Mouse (Mus musculus): ENCODE measurements around the gene Terb2.

Gene Terb2

GRCm38 (mm10) chr2:122230395-122230794 lies 44.3 kb downstream of the Terb2 start:
- in situ Hi-C loops (cut with MseI, MboI) = no loop called here

- in situ Hi-C loops (cut with MseI, MboI) = no loop called here
Measured at GRCm38 (mm10) chr2:122231616-122232015, 45.5 kb downstream of the Terb2 start.

- in situ Hi-C loops (cut with MseI, MboI) = no loop called here
Measured at GRCm38 (mm10) chr2:122233341-122233740, 47.3 kb downstream of the Terb2 start.

GRCm38 (mm10) chr2:122233759-122234557 lies 47.9 kb downstream of the Terb2 start:
- in situ Hi-C loops (cut with MseI, MboI) = no loop called here

GRCm38 (mm10) chr2:122234611-122235288 lies 48.7 kb downstream of the Terb2 start, which contains the start of gene Sord:
Sord (plus strand) TSS chr2:122234749.
- in situ Hi-C loops (cut with MseI, MboI) = no loop called here

GRCm38 (mm10) chr2:122235425-122235824 lies 49.4 kb downstream of the Terb2 start:
- in situ Hi-C loops (cut with MseI, MboI) = no loop called here

- in situ Hi-C loops (cut with MseI, MboI) = no loop called here
Measured at GRCm38 (mm10) chr2:122236321-122236720, 50.2 kb downstream of the Terb2 start.

GRCm38 (mm10) chr2:122237891-122238470 lies 51.9 kb downstream of the Terb2 start:
- in situ Hi-C loops (cut with MseI, MboI) = no loop called here

- in situ Hi-C loops (cut with MseI, MboI) = loop anchor here (5.0 kb wide), 1 partner anchor 38 kb away; no protein-coding TSS in a partner anchor
Measured at GRCm38 (mm10) chr2:122240735-122241134, 54.7 kb downstream of the Terb2 start.

GRCm38 (mm10) chr2:122241226-122241625 lies 55.2 kb downstream of the Terb2 start:
- in situ Hi-C loops (cut with MseI, MboI) = loop anchor here (5.0 kb wide), 1 partner anchor 39 kb away; no protein-coding TSS in a partner anchor

- in situ Hi-C loops (cut with MseI, MboI) = loop anchor here (5.0 kb wide), 1 partner anchor 40 kb away; no protein-coding TSS in a partner anchor
Measured at GRCm38 (mm10) chr2:122241935-122242334, 55.9 kb downstream of the Terb2 start.

- in situ Hi-C loops (cut with MseI, MboI) = loop anchor here (5.0 kb wide), 1 partner anchor 41 kb away; no protein-coding TSS in a partner anchor
Measured at GRCm38 (mm10) chr2:122243671-122244131, 57.6 kb downstream of the Terb2 start.

GRCm38 (mm10) chr2:122247786-122248185 lies 61.7 kb downstream of the Terb2 start:
- in situ Hi-C loops (cut with MseI, MboI) = no loop called here

GRCm38 (mm10) chr2:122255997-122256396 lies 69.9 kb downstream of the Terb2 start:
- in situ Hi-C loops (cut with MseI, MboI) = no loop called here

All from mouse trophoblast stem cell (cell line).